Mouse (Mus musculus) cerebellum, adult 11-12 months (tissue): Measurements from ENCODE around the gene Lrrc20.
"Not testable (repeated sequence)": the region's sequence is repeated elsewhere in the genome, so short reads cannot be mapped to it uniquely, and the experiment has no call there.

Experiments used
- DNase-seq: peaks from one replicate; pipeline ENCODE4 v3.0.0; 2022

Lrrc20 gene

GRCm38 (mm10) chr10:61587241-61587849, 111.7 kb downstream of the Lrrc20 start:
- no peak for DNase-seq

DNA sequence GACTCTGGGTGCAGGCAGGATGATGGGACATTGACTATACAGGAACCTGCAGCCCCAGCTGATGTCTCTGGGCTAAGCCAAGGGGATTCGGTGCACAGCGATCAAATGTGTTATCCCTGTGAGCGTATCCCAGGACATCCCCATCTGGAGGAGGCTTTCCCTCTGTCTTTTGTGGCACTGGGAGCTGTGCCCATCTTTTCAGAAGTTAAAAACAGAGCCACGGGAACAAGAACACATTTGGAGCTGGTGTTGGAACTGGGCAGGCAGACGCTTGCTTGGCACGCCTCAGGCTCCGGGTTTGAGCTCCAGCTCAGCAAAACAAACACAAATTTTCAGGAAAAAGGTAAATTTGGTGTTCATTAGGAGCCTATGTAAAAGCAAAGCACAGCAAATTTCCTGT, 122.4 kb downstream of the Lrrc20 start:
- no peak for DNase-seq

DNA sequence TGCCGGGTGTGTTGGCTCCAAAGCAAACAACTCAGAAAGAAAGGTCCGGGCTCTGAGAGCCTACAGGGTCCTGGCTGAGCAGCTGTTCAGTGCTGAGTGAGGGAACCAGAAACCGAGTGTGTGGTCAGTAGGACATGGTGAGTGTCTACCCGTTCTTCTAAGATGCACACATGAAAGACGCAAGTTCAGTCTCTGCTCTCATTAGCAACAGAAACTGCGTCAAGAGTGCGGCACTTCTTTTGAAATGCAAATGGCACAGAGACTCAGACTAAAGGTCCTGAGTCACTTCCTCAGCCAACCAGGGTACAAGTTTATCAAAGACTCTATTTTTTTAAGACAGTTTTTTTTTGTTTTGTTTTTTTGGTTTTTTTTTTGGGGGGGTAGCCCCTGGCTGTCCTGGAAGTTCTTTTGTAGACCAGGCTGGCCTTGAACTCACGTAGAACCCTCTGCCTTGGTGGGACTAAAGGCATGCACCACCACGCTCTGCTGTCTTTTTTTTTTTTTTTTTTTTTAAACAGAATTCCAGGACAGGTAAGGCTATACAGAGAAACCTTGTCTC, 124.0 kb downstream of the Lrrc20 start:
- DNase-seq, result no peak

GRCm38 (mm10) chr10:61602283-61603033, 126.9 kb downstream of the Lrrc20 start:
- no peak for DNase-seq

DNA sequence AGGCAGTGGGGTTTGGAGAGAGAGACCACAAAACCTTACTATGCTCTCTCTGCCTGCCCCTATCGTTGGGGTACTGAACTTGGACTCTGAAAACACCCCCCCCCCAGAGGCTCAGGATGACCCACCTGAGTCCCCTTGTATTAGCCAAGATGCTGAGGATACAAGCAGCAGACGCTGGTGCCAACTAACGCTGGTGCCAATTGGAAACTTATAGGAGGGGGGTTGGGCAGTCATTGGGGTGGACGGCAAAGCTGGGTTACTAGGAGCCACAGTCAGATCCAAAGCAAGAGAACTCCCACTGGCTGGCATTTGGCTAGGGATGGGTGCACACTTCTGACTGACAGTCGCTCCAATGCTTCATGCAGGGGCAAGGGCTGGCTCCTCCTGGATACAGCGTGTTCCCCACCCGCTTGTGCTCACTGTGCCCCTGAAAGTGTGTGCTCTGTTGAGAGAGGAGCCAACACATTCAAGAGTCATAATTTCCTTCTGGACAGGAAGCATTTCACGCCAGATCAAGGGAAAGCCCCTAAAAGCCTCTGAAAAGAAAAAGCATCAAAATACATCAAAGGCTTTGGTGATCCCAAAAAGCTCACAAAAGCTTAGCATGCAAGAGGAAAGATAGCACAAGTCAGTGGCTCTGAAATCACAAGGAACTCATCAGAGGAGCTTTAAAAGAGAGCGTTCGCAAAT, 128.9 kb downstream of the Lrrc20 start:
- no peak for DNase-seq

DNA sequence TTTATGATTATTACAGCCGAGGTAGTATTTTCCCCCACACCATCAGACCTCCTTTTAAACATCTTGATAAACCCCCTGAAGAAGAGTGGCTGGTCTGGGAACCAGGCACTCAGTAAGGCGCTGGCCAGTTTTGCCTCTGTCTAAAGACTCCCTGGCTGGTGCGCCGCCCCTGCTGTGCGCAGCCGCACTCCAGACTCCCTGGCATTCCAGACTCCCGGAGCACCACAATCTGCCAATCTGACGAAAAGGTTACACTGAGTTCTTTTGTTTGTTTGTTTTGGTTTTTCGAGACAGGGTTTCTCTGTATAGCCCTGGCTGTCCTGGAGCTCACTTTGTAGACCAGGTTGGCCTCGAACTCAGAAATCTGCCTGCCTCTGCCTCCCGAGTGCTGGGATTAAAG, 129.8 kb downstream of the Lrrc20 start:
- DNase-seq, result not testable (repeated sequence)

GRCm38 (mm10) chr10:61605851-61606250, 130.2 kb downstream of the Lrrc20 start:
- DNase-seq, result no peak

- DNase-seq, result no peak
Observed at GRCm38 (mm10) chr10:61608233-61608632, 132.6 kb downstream of the Lrrc20 start.

DNA sequence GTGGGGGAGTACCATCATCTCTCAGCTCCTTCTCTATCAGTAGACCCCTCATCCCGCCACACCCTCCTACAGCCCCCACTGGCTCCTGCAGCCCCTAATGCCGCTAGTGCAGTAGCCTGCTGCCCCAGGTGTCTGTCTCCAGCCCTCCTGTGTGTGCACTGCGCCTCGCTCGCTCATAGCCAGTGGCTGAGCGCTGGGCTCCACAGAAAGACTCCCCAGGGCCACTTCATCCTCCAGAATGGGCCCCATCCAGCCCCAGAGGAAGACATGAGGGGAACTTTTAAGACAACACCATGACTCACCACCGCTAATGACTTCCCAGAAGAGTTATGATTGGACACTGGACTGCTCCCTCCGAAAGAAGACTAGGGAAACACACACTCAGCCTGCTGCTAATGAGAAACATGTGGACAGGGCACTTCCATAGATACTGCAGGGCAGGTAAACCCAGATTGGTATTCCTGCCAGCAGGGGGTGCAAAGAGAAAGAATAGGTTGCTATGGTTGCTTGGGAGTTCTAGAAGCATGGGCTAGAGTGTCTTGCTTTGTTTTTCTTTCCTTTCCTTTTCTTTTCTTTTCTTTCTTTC, 135.1 kb downstream of the Lrrc20 start:
- no peak for DNase-seq

DNA sequence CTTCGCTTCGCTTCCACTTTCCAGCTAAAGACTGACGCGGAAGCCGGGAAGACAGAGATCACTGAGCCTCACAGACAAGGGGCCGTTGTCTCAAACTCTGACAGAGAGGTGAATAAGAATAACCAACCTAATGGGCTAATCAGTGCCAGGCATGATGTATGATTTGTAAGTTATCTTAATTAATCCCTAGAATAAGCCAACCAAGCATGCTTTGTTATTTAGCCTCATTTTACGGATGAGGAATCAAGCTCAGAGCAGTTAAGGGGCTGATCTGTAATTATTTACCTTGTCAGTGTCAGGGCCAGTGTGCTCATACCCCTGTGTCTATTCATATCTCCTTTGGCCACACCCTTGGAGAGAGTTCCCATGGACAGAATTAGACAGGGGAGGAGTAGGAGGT, 138.7 kb downstream of the Lrrc20 start:
- no peak for DNase-seq

GRCm38 (mm10) chr10:61618528-61618927, 142.9 kb downstream of the Lrrc20 start:
- DNase-seq, result no peak

DNA sequence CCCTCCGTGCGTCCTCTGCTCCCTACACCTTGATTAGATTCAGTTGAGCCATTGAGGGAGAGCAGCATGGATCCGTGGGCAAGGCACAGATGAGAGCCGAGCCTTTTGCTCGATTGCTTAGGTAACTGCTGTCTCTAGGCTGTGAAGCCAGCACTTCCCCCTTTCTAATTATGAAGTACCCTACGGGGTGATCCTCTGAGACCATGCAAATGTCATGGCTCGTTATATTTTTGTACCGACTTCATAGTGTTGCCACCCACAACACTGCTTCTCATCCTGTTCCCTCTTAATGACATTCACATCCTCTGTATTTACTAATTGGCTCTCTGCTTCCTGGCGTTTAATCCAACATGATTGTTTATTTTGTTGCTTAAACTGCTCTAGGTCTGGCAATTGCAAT, 146.1 kb downstream of the Lrrc20 start:
- DNase-seq, result no peak

DNA sequence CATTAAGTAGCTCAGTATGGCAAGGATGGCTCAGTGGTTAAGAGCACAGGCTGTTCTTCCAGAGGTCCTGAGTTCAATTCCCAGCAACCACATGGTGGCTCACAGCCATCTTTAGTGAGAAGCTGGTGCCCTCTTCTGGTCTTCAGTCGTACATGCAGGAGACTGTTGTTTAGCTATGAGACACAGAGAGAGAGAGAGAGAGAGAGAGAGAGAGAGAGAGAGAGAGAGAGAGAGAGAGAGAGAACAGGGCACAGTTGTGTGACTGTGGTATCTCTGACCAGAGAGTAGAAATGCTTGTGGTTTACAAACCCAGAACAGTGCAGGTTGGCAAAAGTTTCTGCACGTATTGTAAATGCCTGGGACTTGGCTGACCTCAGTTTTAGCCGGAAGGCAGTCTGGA, 148.3 kb downstream of the Lrrc20 start:
- not testable (repeated sequence) for DNase-seq

DNA sequence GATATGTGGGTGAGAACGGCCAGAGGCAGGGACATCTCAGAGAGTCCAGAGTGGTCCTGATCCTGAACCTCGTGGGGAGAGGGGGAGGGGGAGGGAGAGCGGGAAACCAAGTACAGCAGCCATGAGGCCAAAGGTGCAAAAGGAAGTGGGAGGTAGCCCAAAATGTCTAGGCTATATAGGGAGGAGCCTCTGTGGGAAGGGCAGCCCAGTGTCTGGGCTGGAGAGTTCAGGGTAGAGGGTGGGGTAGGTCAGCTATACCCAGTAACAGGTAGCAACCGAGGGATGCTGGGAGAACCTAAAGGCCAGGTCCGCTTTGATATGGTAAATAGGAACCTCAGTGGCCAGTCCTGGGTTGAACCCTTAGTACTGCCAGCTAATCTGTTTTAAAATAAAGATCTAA, 149.2 kb downstream of the Lrrc20 start:
- DNase-seq, result no peak

DNA sequence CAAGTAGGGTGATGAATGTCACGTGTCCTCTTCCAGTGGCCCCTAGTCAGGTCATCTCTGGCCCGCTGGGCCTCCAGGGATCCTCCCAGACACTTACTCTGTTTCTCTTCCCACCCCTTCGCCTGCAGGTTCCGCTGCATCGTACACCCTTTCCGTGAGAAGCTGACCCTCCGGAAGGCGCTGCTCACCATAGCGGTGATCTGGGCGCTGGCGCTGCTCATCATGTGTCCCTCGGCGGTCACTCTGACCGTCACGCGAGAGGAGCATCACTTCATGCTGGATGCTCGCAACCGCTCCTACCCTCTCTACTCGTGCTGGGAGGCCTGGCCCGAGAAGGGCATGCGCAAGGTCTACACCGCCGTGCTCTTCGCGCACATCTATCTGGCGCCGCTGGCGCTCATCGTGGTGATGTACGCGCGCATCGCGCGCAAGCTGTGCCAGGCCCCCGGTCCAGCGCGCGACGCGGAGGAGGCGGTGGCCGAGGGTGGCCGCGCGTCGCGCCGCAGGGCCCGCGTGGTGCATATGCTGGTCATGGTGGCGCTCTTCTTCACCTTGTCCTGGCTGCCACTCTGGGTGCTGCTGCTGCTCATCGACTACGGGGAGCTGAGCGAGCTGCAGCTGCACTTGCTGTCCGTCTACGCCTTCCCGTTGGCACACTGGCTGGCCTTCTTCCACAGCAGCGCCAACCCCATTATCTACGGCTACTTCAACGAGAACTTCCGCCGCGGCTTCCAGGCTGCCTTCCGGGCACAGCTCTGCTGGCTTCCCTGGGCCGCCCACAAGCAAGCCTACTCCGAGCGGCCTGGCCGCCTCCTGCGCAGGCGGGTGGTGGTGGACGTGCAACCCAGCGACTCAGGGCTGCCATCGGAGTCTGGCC, 150.0 kb downstream of the Lrrc20 start:
- no peak for DNase-seq

- DNase-seq, result no peak
Observed at GRCm38 (mm10) chr10:61626551-61626950, 150.9 kb downstream of the Lrrc20 start.

DNA sequence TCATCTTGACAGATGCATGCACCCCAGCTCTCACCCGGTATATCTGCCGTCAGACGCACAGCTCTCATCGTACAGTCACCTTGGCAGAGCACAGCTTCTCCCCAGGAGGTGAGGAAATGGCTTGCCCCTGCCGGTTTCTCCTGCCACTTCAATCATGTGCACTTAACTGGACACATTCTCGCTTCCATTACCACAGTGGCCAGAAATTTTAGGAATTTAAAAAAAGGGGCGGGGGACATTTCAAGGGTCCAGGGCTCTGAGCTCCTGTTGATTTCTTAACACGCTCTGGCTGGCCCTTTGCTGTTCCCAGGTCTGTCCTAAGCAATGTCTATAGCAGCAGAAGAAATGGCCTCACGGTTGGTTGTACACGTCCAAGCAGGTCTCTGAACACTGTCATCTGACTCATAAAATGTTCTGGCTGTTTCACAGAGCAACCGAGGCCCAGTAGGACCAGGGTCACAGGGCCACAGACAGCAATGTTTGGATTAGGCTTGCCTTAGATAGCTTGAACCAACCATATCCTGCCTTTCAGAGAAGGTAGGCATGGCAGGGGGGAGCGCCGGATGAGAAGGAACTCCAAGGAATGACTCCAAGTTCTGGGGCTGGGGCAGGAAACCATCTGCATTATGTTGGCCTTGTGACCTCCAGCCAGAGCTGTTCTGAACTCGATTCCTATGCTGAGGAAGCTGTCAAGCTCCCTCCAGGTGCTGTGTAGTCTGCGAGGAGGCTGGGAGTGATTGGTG, 151.8 kb downstream of the Lrrc20 start:
- no peak for DNase-seq

- DNase-seq, result no peak
Observed at GRCm38 (mm10) chr10:61627938-61628250, 152.3 kb downstream of the Lrrc20 start.
